Mouse (Mus musculus) forebrain, postnatal 0 days (tissue): ENCODE data around the gene Pnpla2. TPM values are rescaled to one million over a fixed set of nuclear protein-coding genes. Genes with fewer than 3 reads are reported as not detected.

Experiments
- ATAC-seq: fragments of 200-750 bp; cut with Nextera tagmentation; 2 replicates; pipeline ENCODE4 v1.8.0; 2017; ENCODE audit warnings: mild to moderate bottlenecking, moderate library complexity
- DNase-seq: peaks from one replicate; pipeline ENCODE4 v3.0.0-alpha.2; 2015
- H3K27ac ChIP-seq: fragments of 300-500 bp; sonication (generic); 2 replicates; pipeline ENCODE4 v1.5.1; 2014; ENCODE audit warnings: low read depth, mild to moderate bottlenecking, antibody characterized with exemption, low read length, moderate library complexity, mixed read lengths
- H3K27me3 ChIP-seq: fragments of 300-500 bp; sonication (generic); 2 replicates; pipeline ENCODE4 v1.6.1; 2014; ENCODE audit warnings: mild to moderate bottlenecking, low read length, mixed read lengths; ENCODE audit not compliant: insufficient read depth
- H3K36me3 ChIP-seq: fragments of 300-500 bp; sonication (generic); 2 replicates; pipeline ENCODE4 v1.6.1; 2014; ENCODE audit warnings: mild to moderate bottlenecking, moderate library complexity; ENCODE audit not compliant: insufficient read depth
- H3K4me1 ChIP-seq: fragments of 300-500 bp; sonication (generic); 2 replicates; pipeline ENCODE4 v1.6.1; 2014; ENCODE audit warnings: antibody characterized with exemption; ENCODE audit not compliant: insufficient read depth
- H3K4me2 ChIP-seq: fragments of 300-500 bp; sonication (generic); 2 replicates; pipeline ENCODE4 v1.6.1; 2014; ENCODE audit warnings: low read depth, mild to moderate bottlenecking, moderate library complexity
- H3K4me3 ChIP-seq: fragments of 300-500 bp; sonication (generic); 2 replicates; pipeline ENCODE4 v1.5.1; 2014; ENCODE audit warnings: low read depth, low read length, mixed read lengths
- H3K9ac ChIP-seq: fragments of 300-500 bp; sonication (generic); 2 replicates; pipeline ENCODE4 v1.6.1; 2014; ENCODE audit warnings: mild to moderate bottlenecking
- H3K9me3 ChIP-seq: fragments of 300-500 bp; sonication (generic); 2 replicates; pipeline ENCODE4 v1.6.1; 2016; ENCODE audit warnings: low read length
- CTCF ChIP-seq: sonication (generic); IDR thresholded peaks from 2 replicates; pipeline ENCODE4 v1.5.1; 2016; ENCODE audit warnings: antibody characterized with exemption, control low read depth, low read depth
- WGBS: fragments of 180-500 bp; shearing (Covaris S2); extraction: QIAGEN DNeasy Blood & Tissue Kit; methylation state at CpG from one replicate; pipeline ENCODE4 v1.1.7; 2014; 5-methylcytosine and 5-hydroxymethylcytosine counted together
- polyA plus RNA-seq: library from polyadenylated mRNA; unstranded; fragments of >200 nt; fragmentation: Nextera tagmentation; extraction: Ambion mirVana; gene quantifications from 2 replicates; pipeline ENCODE4 v1.2.1, GENCODE M21; 2015
- total RNA-seq: library from RNA; depleted of rRNA; stranded (reverse); fragments of >200 nt; gene quantifications from 2 replicates; pipeline ENCODE4 v1.2.3, GENCODE M21; 2014

Pnpla2 gene
- total and polyA plus RNA-seq, 2 experiments from 2014 or later: 7.7 to 22.4 TPM

DNA sequence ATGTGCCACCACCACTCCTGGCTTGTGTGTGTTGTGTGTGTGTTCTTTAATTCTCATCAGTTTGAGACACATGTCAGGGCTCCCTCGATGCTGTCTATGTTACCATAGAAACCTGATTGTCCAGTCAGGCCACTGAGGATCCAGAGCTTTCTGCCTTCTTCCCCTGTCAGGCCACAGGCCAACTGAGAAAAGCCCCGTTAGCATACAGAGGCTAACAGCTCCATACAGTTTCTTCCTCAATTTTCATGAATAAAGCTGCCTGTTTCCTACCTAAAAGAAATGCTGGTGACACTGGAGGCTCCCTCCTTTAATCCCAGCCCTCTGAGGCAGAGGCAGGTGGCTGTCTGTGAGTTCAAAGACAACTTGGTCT, 18.5 kb upstream of the Pnpla2 start:
- peak overlapping the region; percentile 87 for H3K9ac ChIP-seq
- peaks cover 30% of the 10 kb centered on the region for H3K36me3 ChIP-seq
- no peaks in the 10 kb centered on the region for H3K27me3 ChIP-seq
- peak overlapping the region; percentile 70 for H3K4me3 ChIP-seq
- TF ChIP-seq CTCF: no peak
- no peaks in the 10 kb centered on the region for H3K9me3 ChIP-seq
- WGBS: 43% methylated on average over 2 of the region's 2 CpGs
- peak overlapping the region; percentile 93 for H3K4me2 ChIP-seq
- DNase-seq (no peak), ATAC-seq (no peak)
- H3K4me1 ChIP-seq: peaks cover 31% of the 10 kb centered on the region
- H3K27ac ChIP-seq: peak overlapping the region; percentile 86; the same call in 1 of the 2 replicates

DNA sequence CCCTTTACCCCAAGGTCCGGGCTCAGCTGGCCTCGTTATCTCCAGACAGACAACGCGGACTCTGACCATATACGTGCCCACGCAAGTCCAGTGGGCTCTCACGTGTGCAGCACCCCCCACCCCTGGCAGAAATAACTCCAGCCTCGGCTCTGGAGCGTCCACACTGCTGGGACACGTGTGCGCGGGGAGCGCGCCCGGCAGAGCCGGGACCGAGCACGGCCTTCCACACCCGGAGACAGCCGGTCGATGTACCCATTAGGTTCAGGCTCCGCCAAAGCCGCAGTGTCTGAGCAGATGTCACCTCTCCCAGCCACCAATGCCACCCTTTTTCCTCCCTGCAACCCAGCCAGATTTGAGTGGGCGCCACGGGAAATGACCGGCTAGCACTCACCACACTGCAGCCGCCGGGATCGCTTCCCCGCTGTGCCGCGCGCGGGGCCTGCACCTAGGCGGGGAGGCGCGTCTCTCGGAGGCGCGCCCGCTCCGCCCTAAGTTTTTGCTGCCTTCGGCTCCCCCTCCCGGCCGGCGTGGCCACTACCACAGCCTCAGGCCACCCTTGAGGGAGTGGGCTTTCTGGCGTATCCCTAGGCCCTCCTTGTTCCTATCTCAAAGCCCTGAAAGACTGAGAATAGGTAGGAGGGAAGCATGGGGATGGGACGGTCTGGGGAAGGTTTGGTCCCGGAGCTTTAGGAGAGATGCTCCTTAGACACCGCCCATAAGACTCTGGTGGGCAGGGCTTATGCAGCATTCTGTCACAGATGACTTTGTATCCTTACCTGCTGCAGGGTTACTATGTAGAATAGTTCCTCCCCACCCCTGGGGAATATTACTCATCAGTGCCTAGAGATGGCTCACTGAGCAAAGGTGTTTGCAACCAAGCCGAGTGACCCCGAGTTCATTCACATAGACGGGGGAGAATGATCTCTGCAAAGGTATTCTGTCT, 17.5 kb upstream of the Pnpla2 start, which contains the start of gene Slc25a22:
Gene Slc25a22, minus strand, starts transcription at position 715 of the 943 bp plus-strand sequence.
- Histone ChIP-seq H3K9me3 (no peaks in the 10 kb centered on the region), H3K27ac (peak within 1 kb of the TSS; percentile 86), H3K27me3 (no peaks in the 10 kb centered on the region), H3K4me1 (peaks cover 31% of the 10 kb centered on the region), H3K9ac (peak within 1 kb of the TSS; percentile 87), H3K36me3 (peaks cover 20% of the 10 kb centered on the region), H3K4me2 (peak within 1 kb of the TSS; percentile 93), H3K4me3 (peak within 1 kb of the TSS; percentile 70)
- DNase-seq (peak; percentile 93), ATAC-seq (peak; percentile 91)
- 7% methylated on average over 53 of the region's 53 CpGs for WGBS
- TF ChIP-seq CTCF: peak; percentile 81

DNA sequence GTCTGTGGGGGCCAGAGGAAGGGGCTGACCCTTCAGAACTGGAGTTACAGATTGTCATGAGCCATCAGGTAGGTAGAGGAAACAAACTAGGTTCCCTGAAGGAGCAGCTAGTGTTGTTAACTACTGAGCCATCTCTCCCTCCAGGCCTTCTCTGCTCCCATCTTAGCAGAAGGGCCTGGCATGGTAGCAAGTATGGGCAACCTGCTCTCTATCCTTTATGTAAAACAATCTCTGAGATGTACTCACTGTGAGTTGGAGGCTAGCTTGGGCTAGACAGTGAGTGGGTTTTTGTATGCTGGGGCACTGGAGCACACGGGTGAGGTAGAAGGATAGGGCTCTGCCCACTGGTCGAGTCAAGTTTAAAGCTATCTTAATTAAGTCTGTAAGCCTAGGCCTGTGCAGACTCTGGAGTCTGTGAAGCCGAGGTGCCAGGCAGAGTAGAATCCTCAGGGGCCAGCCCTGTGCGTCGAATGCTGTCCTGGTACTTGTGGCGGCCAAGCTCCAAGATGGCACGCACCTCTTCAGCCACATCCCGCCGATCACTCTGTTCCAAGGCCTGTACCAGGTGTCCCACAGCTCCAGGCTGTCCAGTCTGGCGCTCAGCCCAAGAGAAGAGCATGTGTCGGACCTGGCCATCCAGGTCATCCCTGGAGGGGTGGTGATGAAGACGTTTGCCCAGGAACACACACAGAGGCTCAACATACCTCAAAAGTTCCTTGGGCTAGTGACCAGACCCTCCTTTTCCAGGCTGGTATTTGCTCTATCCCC, 16.6 kb upstream of the Pnpla2 start:
- Histone ChIP-seq H3K4me1 (peaks cover 30% of the 10 kb centered on the region), H3K4me3 (no peak overlapping the region), H3K4me2 (no peak overlapping the region; the same call in 1 of the 2 replicates), H3K27ac (peak overlapping the region; percentile 86; the same call in 1 of the 2 replicates), H3K9me3 (no peaks in the 10 kb centered on the region), H3K27me3 (no peaks in the 10 kb centered on the region), H3K36me3 (peaks cover 11% of the 10 kb centered on the region), H3K9ac (no peak overlapping the region)
- TF ChIP-seq CTCF: no peak
- ATAC-seq (no peak), DNase-seq (no peak)
- WGBS: 93% methylated on average over 12 of the region's 12 CpGs

DNA sequence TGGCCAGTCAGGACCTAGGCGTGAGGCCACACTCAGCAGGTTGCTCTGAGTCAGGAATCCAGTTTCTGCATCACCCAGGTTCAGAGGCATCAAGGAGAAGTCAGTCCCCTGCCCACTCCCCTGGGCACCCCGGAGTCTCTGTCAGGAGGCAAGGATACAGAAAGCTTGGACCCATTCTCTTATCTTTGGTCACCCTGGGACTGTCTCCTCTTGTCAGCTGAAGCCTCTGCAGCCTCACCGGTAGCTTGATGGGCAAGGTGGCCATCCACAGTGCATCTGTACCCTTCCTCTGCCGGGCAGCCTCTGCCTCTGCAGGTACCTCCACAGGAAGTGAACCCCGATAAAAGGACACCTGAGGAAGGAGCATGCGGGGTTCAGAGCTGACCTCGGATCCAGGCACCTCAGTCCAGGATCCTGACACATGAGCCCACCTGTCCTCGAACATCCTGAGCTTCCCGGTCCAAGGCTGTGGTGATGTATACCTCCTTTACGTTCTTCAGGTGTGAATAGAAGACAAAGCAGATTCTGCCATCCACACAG, 15.8 kb upstream of the Pnpla2 start:
- Histone ChIP-seq H3K4me1 (peaks cover 24% of the 10 kb centered on the region), H3K27me3 (no peaks in the 10 kb centered on the region), H3K9ac (no peak overlapping the region), H3K36me3 (peaks cover 6% of the 10 kb centered on the region), H3K27ac (no peak overlapping the region), H3K4me2 (no peak overlapping the region), H3K4me3 (no peak overlapping the region), H3K9me3 (no peaks in the 10 kb centered on the region)
- WGBS: 94% methylated on average over 10 of the region's 10 CpGs
- ATAC-seq: no peak
- TF ChIP-seq CTCF: no peak
- no peak for DNase-seq

DNA sequence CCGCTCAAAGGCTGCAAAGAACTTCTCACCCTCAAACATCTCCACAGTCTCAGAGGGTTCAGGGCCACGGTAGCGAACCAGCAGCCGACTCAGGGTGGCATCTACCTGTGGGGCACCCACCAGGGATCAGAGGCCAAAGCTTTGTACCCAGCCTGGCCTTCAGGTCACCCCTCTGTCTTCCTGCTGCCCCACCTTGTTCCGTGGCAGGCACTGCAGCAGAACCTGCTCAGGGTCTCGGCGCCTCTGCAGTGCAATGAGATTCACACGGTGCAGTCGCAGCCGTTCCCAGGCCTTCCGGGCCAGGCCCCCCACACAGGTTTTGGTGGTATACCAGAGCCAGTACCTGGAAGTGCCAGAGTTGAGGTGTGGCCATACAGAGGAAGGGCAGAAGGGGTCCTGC, 15.2 kb upstream of the Pnpla2 start:
- H3K4me2 ChIP-seq: no peak overlapping the region
- no peaks in the 10 kb centered on the region for H3K9me3 ChIP-seq
- H3K36me3 ChIP-seq: peaks cover 6% of the 10 kb centered on the region
- DNase-seq: no peak
- no peak overlapping the region for H3K4me3 ChIP-seq
- 94% methylated on average over 11 of the region's 11 CpGs for WGBS
- H3K27ac ChIP-seq: no peak overlapping the region
- peaks cover 21% of the 10 kb centered on the region for H3K4me1 ChIP-seq
- no peak for TF ChIP-seq CTCF
- no peak for ATAC-seq
- no peaks in the 10 kb centered on the region for H3K27me3 ChIP-seq
- H3K9ac ChIP-seq: no peak overlapping the region

DNA sequence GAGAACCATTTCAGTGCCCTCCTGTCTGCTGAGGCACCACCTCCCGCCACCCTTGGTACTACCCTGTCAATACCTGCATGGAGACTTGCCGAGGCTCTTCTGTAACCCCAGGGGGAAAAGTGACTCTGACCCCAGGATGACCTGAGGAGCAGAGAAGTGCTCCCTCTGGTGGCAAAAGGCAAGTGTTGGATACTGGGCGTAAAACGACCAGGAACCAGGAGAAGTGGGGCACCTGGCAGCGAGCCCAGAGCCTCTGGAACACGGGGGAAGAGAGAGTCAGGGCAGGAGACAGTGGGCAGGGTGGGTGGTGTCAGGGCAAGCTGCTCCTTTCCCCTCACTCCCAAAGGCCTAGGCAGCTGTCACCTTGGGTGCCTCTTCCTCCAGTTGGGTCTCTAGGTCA, 14.4 kb upstream of the Pnpla2 start:
- Histone ChIP-seq H3K4me2 (no peak overlapping the region), H3K9ac (no peak overlapping the region), H3K27me3 (no peaks in the 10 kb centered on the region), H3K27ac (no peak overlapping the region), H3K9me3 (no peaks in the 10 kb centered on the region), H3K36me3 (peaks cover 6% of the 10 kb centered on the region), H3K4me1 (peaks cover 18% of the 10 kb centered on the region), H3K4me3 (no peak overlapping the region)
- DNase-seq (peak; percentile 35), ATAC-seq (no peak)
- peak; percentile 68 for TF ChIP-seq CTCF
- WGBS: 28% methylated on average over 6 of the region's 6 CpGs
